Mouse (Mus musculus): ENCODE results near the gene Brap. TPM values are rescaled to one million over a fixed set of nuclear protein-coding genes. Genes with fewer than 3 reads are reported as not detected.
A peak's percentile ranks its signal among the peaks of the same experiment; 100 is the strongest.

Gene Brap
- total and polyA plus RNA-seq, 3 experiments: 40.3 to 176 (median 42.4) TPM

- Histone ChIP-seq H3K4me1 (ENCODE audit: control insufficient read depth in 1 of 2, insufficient read depth in 2 of 2, low read length in 2 of 2) (peaks cover 4 to 9% of the 10 kb centered on the region in 2 experiments), H3K36me3 (ENCODE audit: control insufficient read depth in 1 of 2, insufficient read depth in 2 of 2, low read length in 2 of 2) (peaks cover 0 to 13% of the 10 kb centered on the region in 2 experiments; a peak in 3 of 4 replicates), H3K4me3 (ENCODE audit: control insufficient read depth in 1 of 2, insufficient read depth in 1 of 2, low read depth in 2 of 2, low read length in 2 of 2) (peak overlapping the region; percentile 77 to 98; a peak in 3 of 4 replicates), H3K27me3 (ENCODE audit: control insufficient read depth in 1 of 2, insufficient read depth in 2 of 2, low read length in 2 of 2) (no peaks in the 10 kb centered on the region), H3K9me3 (replicated peaks; ENCODE audit: insufficient read depth, low read length) (no peaks in the 10 kb centered on the region), H3K79me2 (ENCODE audit: control insufficient read depth, insufficient read depth, low read length, poor library complexity) (peaks cover 49% of the 10 kb centered on the region), H3K9ac (ENCODE audit: control insufficient read depth, low read depth, low read length, poor library complexity, severe bottlenecking) (peak overlapping the region; percentile 92), H3K27ac (ENCODE audit: control insufficient read depth, low read depth, low read length) (peak overlapping the region; percentile 70)
- TF ChIP-seq ELF1 (IDR thresholded peaks at IDR 0.05; ENCODE audit: low read depth, low read length): no peak
- no peak for TF ChIP-seq GABPA (IDR thresholded peaks at IDR 0.05; ENCODE audit: low read depth, low read length)
- 0 out of 4 replicates have a peak, but pooled peaks of 1 of the 2 experiments have one; percentile 56 for TF ChIP-seq POLR2A (IDR thresholded peaks at IDR 0.05; ENCODE audit: control insufficient read depth in 1 of 2, insufficient read depth in 1 of 2, low read depth in 1 of 2, low read length in 2 of 2, poor library complexity in 1 of 2)
- TF ChIP-seq ZNF384 (IDR thresholded peaks at IDR 0.05; ENCODE audit: low read depth, low read length): no peak
- no peak for DNase-seq (ENCODE audit: low read depth, low spot score)
Measured at GRCm38 (mm10) chr5:121711928-121712231, 51.5 kb downstream of the Brap start.

GRCm38 (mm10) chr5:121712232-121712933 is 52.0 kb downstream of the Brap start:
- peak; percentile 50 for DNase-seq (ENCODE audit: low read depth, low spot score)
- H3K9ac ChIP-seq (ENCODE audit: control insufficient read depth, low read depth, low read length, poor library complexity, severe bottlenecking): peak overlapping the region; percentile 92
- peaks cover 54% of the 10 kb centered on the region for H3K79me2 ChIP-seq (ENCODE audit: control insufficient read depth, insufficient read depth, low read length, poor library complexity)
- peak overlapping the region; percentile 70; the same call in 1 of the 2 replicates for H3K27ac ChIP-seq (ENCODE audit: control insufficient read depth, low read depth, low read length)
- peak; percentile 17; the same call in 1 of the 2 replicates for TF ChIP-seq SIN3A (IDR thresholded peaks at IDR 0.05; ENCODE audit: low read length)
- TF ChIP-seq USF1 (IDR thresholded peaks at IDR 0.05; ENCODE audit: low read depth, low read length): peak; percentile 37; the same call in 1 of the 2 replicates
- no peak for TF ChIP-seq HCFC1 (IDR thresholded peaks at IDR 0.05; ENCODE audit: low read depth, low read length)
- no peaks in the 10 kb centered on the region for H3K9me3 ChIP-seq (replicated peaks; ENCODE audit: insufficient read depth, low read length)
- no peaks in the 10 kb centered on the region for H3K27me3 ChIP-seq (ENCODE audit: control insufficient read depth in 1 of 2, insufficient read depth in 2 of 2, low read length in 2 of 2)
- H3K4me1 ChIP-seq (ENCODE audit: control insufficient read depth in 1 of 2, insufficient read depth in 2 of 2, low read length in 2 of 2): peaks cover 4 to 9% of the 10 kb centered on the region in 2 experiments
- H3K4me3 ChIP-seq (ENCODE audit: control insufficient read depth in 1 of 2, insufficient read depth in 1 of 2, low read depth in 2 of 2, low read length in 2 of 2): peak overlapping the region; percentile 77 to 98
- peaks cover 0 to 13% of the 10 kb centered on the region in 2 experiments; a peak in 3 of 4 replicates for H3K36me3 ChIP-seq (ENCODE audit: control insufficient read depth in 1 of 2, insufficient read depth in 2 of 2, low read length in 2 of 2)

GRCm38 (mm10) chr5:121712934-121713538 is 52.7 kb downstream of the Brap start:
- Histone ChIP-seq H3K4me1 (ENCODE audit: control insufficient read depth in 1 of 2, insufficient read depth in 2 of 2, low read length in 2 of 2) (peaks cover 4 to 9% of the 10 kb centered on the region in 2 experiments), H3K27me3 (ENCODE audit: control insufficient read depth in 1 of 2, insufficient read depth in 2 of 2, low read length in 2 of 2) (no peaks in the 10 kb centered on the region), H3K36me3 (ENCODE audit: control insufficient read depth in 1 of 2, insufficient read depth in 2 of 2, low read length in 2 of 2) (peaks cover 0 to 13% of the 10 kb centered on the region in 2 experiments), H3K4me3 (ENCODE audit: control insufficient read depth in 1 of 2, insufficient read depth in 1 of 2, low read depth in 2 of 2, low read length in 2 of 2) (peak overlapping the region; percentile 77 to 98), H3K9me3 (replicated peaks; ENCODE audit: insufficient read depth, low read length) (no peaks in the 10 kb centered on the region), H3K27ac (ENCODE audit: control insufficient read depth, low read depth, low read length) (no peak overlapping the region; the same call in 1 of the 2 replicates), H3K79me2 (ENCODE audit: control insufficient read depth, insufficient read depth, low read length, poor library complexity) (peaks cover 59% of the 10 kb centered on the region), H3K9ac (ENCODE audit: control insufficient read depth, low read depth, low read length, poor library complexity, severe bottlenecking) (peak overlapping the region; percentile 92)
- TF ChIP-seq USF1 (IDR thresholded peaks at IDR 0.05; ENCODE audit: low read depth, low read length): no peak
- no peak for TF ChIP-seq MXI1 (IDR thresholded peaks at IDR 0.05; ENCODE audit: low read depth, low read length)
- no peak for TF ChIP-seq ETS1 (IDR thresholded peaks at IDR 0.05; ENCODE audit: low read depth, low read length)
- no peak for TF ChIP-seq MYB (IDR thresholded peaks at IDR 0.05; ENCODE audit: low read depth, low read length)
- TF ChIP-seq CHD2 (IDR thresholded peaks at IDR 0.05; ENCODE audit: low read length): no peak
- 0 out of 2 replicates have a peak, but pooled peaks have one; percentile 1 for TF ChIP-seq SIN3A (IDR thresholded peaks at IDR 0.05; ENCODE audit: low read length)
- DNase-seq (ENCODE audit: low read depth, low spot score): peak; percentile 62

Measured in MEL (cell line).